Mouse (Mus musculus): ENCODE data around the gene Timm44. TPM values are rescaled to one million over a fixed set of nuclear protein-coding genes. Genes with fewer than 3 reads are reported as not detected.

Gene Timm44
- 41.8 and 69.5 TPM in 2 replicates for polyA plus RNA-seq (2015; fragmentation: Nextera tagmentation; extraction: Ambion mirVana)

GRCm38 (mm10) chr8:4275275-4276110 lies at the start of gene Timm44:
TSS of gene Timm44 (minus strand) at chr8:4275913.

GRCm38 (mm10) chr8:4324983-4325750 lies 49.5 kb upstream of the Timm44 start, which contains the start of the genes Ccl25 and Elavl1:
TSS of gene Ccl25 (plus strand) at chr8:4325210.
TSS of gene Elavl1 (minus strand) at chr8:4325413.

GRCm38 (mm10) chr8:4259125-4259804 lies 16.4 kb downstream of the Timm44 start, which contains the start of gene Ctxn1:
TSS of gene Ctxn1 (minus strand) at chr8:4259274.

GRCm38 (mm10) chr8:4252934-4253841 lies 22.5 kb downstream of the Timm44 start, which contains the start of gene Snapc2:
TSS of gene Snapc2 (plus strand) at chr8:4253080.

GRCm38 (mm10) chr8:4247951-4248540 lies 27.7 kb downstream of the Timm44 start, which contains the start of gene Tgfbr3l:
TSS of gene Tgfbr3l (plus strand) at chr8:4248214.

GRCm38 (mm10) chr8:4238434-4239192 lies 37.1 kb downstream of the Timm44 start, which contains the start of the genes Map2k7 and Gm49320:
TSS of gene Map2k7 (plus strand) at chr8:4238740.
TSS of gene Gm49320 (plus strand) at chr8:4238865.

DNA sequence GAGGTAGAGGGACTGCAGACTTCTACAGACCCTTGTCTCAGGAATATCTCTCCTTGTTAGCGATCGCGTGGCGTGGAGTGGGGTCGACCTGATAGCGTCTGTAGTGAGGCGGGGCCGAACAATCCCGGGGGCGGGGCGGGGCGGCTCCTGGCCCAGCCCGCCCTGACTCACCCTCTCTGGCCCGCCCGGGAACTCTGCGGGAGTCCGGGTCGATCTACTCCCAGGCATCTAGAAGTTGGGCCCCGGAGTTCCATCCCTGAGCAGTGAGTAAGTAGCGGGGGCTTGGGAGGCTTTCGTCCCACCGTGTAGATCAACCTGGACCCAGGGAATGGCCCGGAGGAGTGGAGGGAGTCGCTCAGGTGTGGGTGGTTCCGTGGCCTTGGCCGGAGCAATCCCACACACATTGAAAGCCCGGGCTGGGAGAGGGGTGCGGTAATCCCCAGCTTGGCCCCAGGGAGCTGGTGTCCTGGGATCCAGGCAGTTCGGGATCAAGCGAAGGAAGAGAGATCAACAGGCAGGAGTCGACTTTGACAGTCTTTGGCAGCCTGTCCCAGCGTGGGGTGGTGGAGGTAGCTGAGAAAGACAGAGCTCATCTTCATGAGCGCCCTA lies 48.9 kb downstream of the Timm44 start, which contains the start of gene Lrrc8e:
Lrrc8e (plus strand) TSS at position 89 of the 609 bp plus-strand sequence.

GRCm38 (mm10) chr8:4216791-4217621 lies 58.7 kb downstream of the Timm44 start, which contains the start of gene Prr36:
TSS of gene Prr36 (minus strand) at chr8:4217459.

Other genes starting within 250 kb of the Timm44 start
- 0.66 TPM in 1 of 2 replicates, not detected in the other for gene Cd209f, start 170.1 kb downstream of the Timm44 start, polyA plus RNA-seq (2015; fragmentation: Nextera tagmentation; extraction: Ambion mirVana)
- gene Cd209g, start 141.8 kb downstream of the Timm44 start, polyA plus RNA-seq (2015; fragmentation: Nextera tagmentation; extraction: Ambion mirVana), result not detected in 2 replicates
- 15.9 and 19.5 TPM in 2 replicates for gene Evi5l, start 109.3 kb downstream of the Timm44 start, polyA plus RNA-seq (2015; fragmentation: Nextera tagmentation; extraction: Ambion mirVana)
- gene Prr36, start 58.5 kb downstream of the Timm44 start, polyA plus RNA-seq (2015; fragmentation: Nextera tagmentation; extraction: Ambion mirVana), result 5.1 and 11.1 TPM in 2 replicates
- gene Lrrc8e, start 49.1 kb downstream of the Timm44 start, polyA plus RNA-seq (2015; fragmentation: Nextera tagmentation; extraction: Ambion mirVana), result 2.2 and 4.1 TPM in 2 replicates
- 23.0 and 34.2 TPM in 2 replicates for gene Map2k7, start 37.2 kb downstream of the Timm44 start, polyA plus RNA-seq (2015; fragmentation: Nextera tagmentation; extraction: Ambion mirVana)
- 0.41 and 1.6 TPM in 2 replicates for gene Gm49320, start 37.0 kb downstream of the Timm44 start, polyA plus RNA-seq (2015; fragmentation: Nextera tagmentation; extraction: Ambion mirVana)
- gene Tgfbr3l, start 27.7 kb downstream of the Timm44 start, polyA plus RNA-seq (2015; fragmentation: Nextera tagmentation; extraction: Ambion mirVana), result 2.6 and 4.0 TPM in 2 replicates
- 34.8 and 46.2 TPM in 2 replicates for gene Snapc2, start 22.8 kb downstream of the Timm44 start, polyA plus RNA-seq (2015; fragmentation: Nextera tagmentation; extraction: Ambion mirVana)
- 40.0 and 80.7 TPM in 2 replicates for gene Ctxn1, start 16.6 kb downstream of the Timm44 start, polyA plus RNA-seq (2015; fragmentation: Nextera tagmentation; extraction: Ambion mirVana)
- 9.5 and 12.4 TPM in 2 replicates for gene Ccl25, start 49.3 kb upstream of the Timm44 start, polyA plus RNA-seq (2015; fragmentation: Nextera tagmentation; extraction: Ambion mirVana)
- 58.6 and 95.3 TPM in 2 replicates for gene Elavl1, start 49.5 kb upstream of the Timm44 start, polyA plus RNA-seq (2015; fragmentation: Nextera tagmentation; extraction: Ambion mirVana)
- 24.6 and 35.5 TPM in 2 replicates for gene Cers4, start 217.1 kb upstream of the Timm44 start, polyA plus RNA-seq (2015; fragmentation: Nextera tagmentation; extraction: Ambion mirVana)

Data from adrenal gland, postnatal 0 days (tissue).